Mouse (Mus musculus) liver, postnatal 0 days (tissue): ENCODE results near the gene Stk39.

ENCODE experiments used
- CTCF ChIP-seq: sonication (generic); IDR thresholded peaks from 2 replicates; pipeline ENCODE4 v1.5.1; 2016; ENCODE audit warnings: antibody characterized with exemption, low read depth
- EP300 ChIP-seq: IDR thresholded peaks from 2 replicates; pipeline ENCODE4 v1.6.1; 2016; ENCODE audit warnings: antibody characterized with exemption, low read depth, mild to moderate bottlenecking

- no peak for TF ChIP-seq EP300
- TF ChIP-seq CTCF: no peak
Observed at GRCm38 (mm10) chr2:68431024-68431962, 40.8 kb downstream of the Stk39 start.
